Mouse (Mus musculus) lung, postnatal 0 days (tissue): ENCODE data around the gene Sh2d1a. TPM values are rescaled to one million over a fixed set of nuclear protein-coding genes. Genes with fewer than 3 reads are reported as not detected.

Source experiments
- ATAC-seq: fragments of 200-750 bp; cut with Nextera tagmentation; 2 replicates; pipeline ENCODE4 v1.8.0; 2017; ENCODE audit warnings: moderate library complexity
- DNase-seq: peaks from one replicate; pipeline ENCODE4 v3.0.0-alpha.2; 2016; ENCODE audit warnings: low spot score
- H3K27ac ChIP-seq: fragments of 300-500 bp; sonication (generic); 2 replicates; pipeline ENCODE4 v1.5.1; 2014; ENCODE audit warnings: antibody characterized with exemption, mild to moderate bottlenecking, low read length, mixed read lengths
- H3K27me3 ChIP-seq: fragments of 300-500 bp; sonication (generic); replicated peaks from 2 replicates; pipeline ENCODE4 v1.6.1; 2014; ENCODE audit warnings: low read length, mixed read lengths; ENCODE audit not compliant: insufficient read depth
- H3K36me3 ChIP-seq: fragments of 300-500 bp; sonication (generic); 2 replicates; pipeline ENCODE4 v1.6.1; 2014; ENCODE audit warnings: low read length, mixed read lengths; ENCODE audit not compliant: insufficient read depth
- H3K4me1 ChIP-seq: fragments of 300-500 bp; sonication (generic); 2 replicates; pipeline ENCODE4 v1.6.1; 2014; ENCODE audit warnings: antibody characterized with exemption, low read depth, low read length, mixed read lengths; ENCODE audit not compliant: insufficient read depth
- H3K4me2 ChIP-seq: fragments of 300-500 bp; sonication (generic); replicated peaks from 2 replicates; pipeline ENCODE4 v1.6.1; 2014; ENCODE audit warnings: low read depth, mild to moderate bottlenecking, low read length, moderate library complexity, mixed read lengths
- H3K4me3 ChIP-seq: fragments of 300-500 bp; sonication (generic); 2 replicates; pipeline ENCODE4 v1.5.1; 2014; ENCODE audit warnings: low read depth, low read length
- H3K9ac ChIP-seq: fragments of 300-500 bp; sonication (generic); replicated peaks from 2 replicates; pipeline ENCODE4 v1.6.1; 2014; ENCODE audit warnings: low read depth, mild to moderate bottlenecking
- H3K9me3 ChIP-seq: fragments of 300-500 bp; sonication (generic); 2 replicates; pipeline ENCODE4 v1.6.1; 2016; ENCODE audit warnings: low read length, mixed read lengths
- CTCF ChIP-seq: IDR thresholded peaks from 2 replicates; pipeline ENCODE4 v1.5.1; 2016; ENCODE audit warnings: antibody characterized with exemption, mild to moderate bottlenecking
- EP300 ChIP-seq: IDR thresholded peaks from 2 replicates; pipeline ENCODE4 v1.6.1; 2016; ENCODE audit warnings: antibody characterized with exemption, mild to moderate bottlenecking, control low read depth
- WGBS: fragments of 180-500 bp; shearing (Covaris S2); extraction: QIAGEN DNeasy Blood & Tissue Kit; methylation state at CpG from one replicate; pipeline ENCODE4 v1.1.7; 2014; 5-methylcytosine and 5-hydroxymethylcytosine counted together
- polyA plus RNA-seq: library from polyadenylated mRNA; unstranded; fragments of >200 nt; fragmentation: Nextera tagmentation; extraction: Ambion mirVana; gene quantifications from 2 replicates; pipeline ENCODE4 v1.2.1, GENCODE M21; 2015

Sh2d1a gene
- polyA plus RNA-seq, 1 experiment from 2014 or later, result not detected

GRCm38 (mm10) chrX:42548513-42548912 lies 46.3 kb downstream of the Sh2d1a start:
- TF ChIP-seq CTCF, result no peak
- H3K9ac ChIP-seq, result no peak overlapping the region
- no peaks in the 10 kb centered on the region for H3K36me3 ChIP-seq
- H3K4me2 ChIP-seq, result no peak overlapping the region
- no peak overlapping the region for H3K27ac ChIP-seq
- no peak for DNase-seq
- no peak overlapping the region for H3K4me3 ChIP-seq
- WGBS, result 60% methylated on average over 4 of the region's 4 CpGs
- H3K4me1 ChIP-seq, result no peaks in the 10 kb centered on the region
- H3K9me3 ChIP-seq, result no peaks in the 10 kb centered on the region
- H3K27me3 ChIP-seq, result no peaks in the 10 kb centered on the region
- ATAC-seq, result no peak

- peak; percentile 78 for TF ChIP-seq CTCF
- TF ChIP-seq EP300, result no peak
- WGBS, result 21% methylated on average over 7 of the region's 7 CpGs
Measured at GRCm38 (mm10) chrX:42557284-42557683, 55.0 kb downstream of the Sh2d1a start.

GRCm38 (mm10) chrX:42558683-42559082 lies 56.4 kb downstream of the Sh2d1a start:
- ATAC-seq (no peak), DNase-seq (no peak)
- no peaks in the 10 kb centered on the region for H3K4me1 ChIP-seq
- no peak overlapping the region for H3K27ac ChIP-seq
- WGBS, result 54% methylated on average over 4 of the region's 4 CpGs
- no peaks in the 10 kb centered on the region for H3K9me3 ChIP-seq
- H3K4me3 ChIP-seq, result no peak overlapping the region
- no peaks in the 10 kb centered on the region for H3K36me3 ChIP-seq
- H3K4me2 ChIP-seq, result no peak overlapping the region
- H3K27me3 ChIP-seq, result no peaks in the 10 kb centered on the region
- no peak for TF ChIP-seq EP300
- 0 out of 2 replicates have a peak, but pooled peaks have one; percentile 10 for TF ChIP-seq CTCF
- H3K9ac ChIP-seq, result no peak overlapping the region

More at GRCm38 (mm10) chrX:42557284-42557683, 55.0 kb downstream of the Sh2d1a start:
- Histone ChIP-seq H3K36me3 (no peaks in the 10 kb centered on the region), H3K27me3 (no peaks in the 10 kb centered on the region), H3K4me3 (no peak overlapping the region), H3K27ac (no peak overlapping the region), H3K9me3 (no peaks in the 10 kb centered on the region), H3K4me2 (no peak overlapping the region), H3K9ac (no peak overlapping the region), H3K4me1 (no peaks in the 10 kb centered on the region)
- ATAC-seq, result no peak
- DNase-seq, result peak; percentile 64

Other genes starting within 250 kb of the Sh2d1a start
- not detected in 2 replicates for gene Tex13c2, start 12.8 kb upstream of the Sh2d1a start, polyA plus RNA-seq